Mouse (Mus musculus) cerebellum, adult 18-20 months (tissue): ENCODE measurements around the gene Gm10663.

Source experiments
- DNase-seq, 2 experiments: peaks; one replicate each; pipeline ENCODE4 v3.0.0; 2021

The Gm10663 gene

GRCm38 (mm10) chr8:65088120-65088519 lies 13.3 kb downstream of the Gm10663 start:
- DNase-seq = no peak

GRCm38 (mm10) chr8:65089781-65090180 lies 14.9 kb downstream of the Gm10663 start:
- no peak for DNase-seq

- DNase-seq = no peak
Observed at GRCm38 (mm10) chr8:65097760-65098415, 23.1 kb downstream of the Gm10663 start.

GRCm38 (mm10) chr8:65099735-65100134 lies 24.9 kb downstream of the Gm10663 start:
- no peak for DNase-seq

GRCm38 (mm10) chr8:65103632-65104031 lies 28.8 kb downstream of the Gm10663 start:
- DNase-seq = no peak

GRCm38 (mm10) chr8:65104041-65104440 lies 29.2 kb downstream of the Gm10663 start:
- no peak for DNase-seq

GRCm38 (mm10) chr8:65107936-65108718 lies 33.3 kb downstream of the Gm10663 start:
- DNase-seq = no peak

GRCm38 (mm10) chr8:65108936-65109335 lies 34.1 kb downstream of the Gm10663 start:
- DNase-seq = no peak

- peak; percentile 47 to 62 for DNase-seq
Observed at GRCm38 (mm10) chr8:65110285-65110691, 35.5 kb downstream of the Gm10663 start.

GRCm38 (mm10) chr8:65112092-65112491 lies 37.3 kb downstream of the Gm10663 start:
- DNase-seq = no peak

- DNase-seq = no peak
Observed at GRCm38 (mm10) chr8:65126014-65126413, 51.2 kb downstream of the Gm10663 start.

- no peak for DNase-seq
Observed at GRCm38 (mm10) chr8:65126454-65126853, 51.6 kb downstream of the Gm10663 start.
